Mouse (Mus musculus): ENCODE data around the gene Tnfsf9. TPM values are rescaled to one million over a fixed set of nuclear protein-coding genes. Genes with fewer than 3 reads are reported as not detected.

Tnfsf9 gene
- total RNA-seq (2014; fragmentation: Nextera tagmentation) (0.28 and 1.1 TPM in 2 replicates), total RNA-seq (2017) (0.60 and 3.0 TPM in 2 replicates)

DNA sequence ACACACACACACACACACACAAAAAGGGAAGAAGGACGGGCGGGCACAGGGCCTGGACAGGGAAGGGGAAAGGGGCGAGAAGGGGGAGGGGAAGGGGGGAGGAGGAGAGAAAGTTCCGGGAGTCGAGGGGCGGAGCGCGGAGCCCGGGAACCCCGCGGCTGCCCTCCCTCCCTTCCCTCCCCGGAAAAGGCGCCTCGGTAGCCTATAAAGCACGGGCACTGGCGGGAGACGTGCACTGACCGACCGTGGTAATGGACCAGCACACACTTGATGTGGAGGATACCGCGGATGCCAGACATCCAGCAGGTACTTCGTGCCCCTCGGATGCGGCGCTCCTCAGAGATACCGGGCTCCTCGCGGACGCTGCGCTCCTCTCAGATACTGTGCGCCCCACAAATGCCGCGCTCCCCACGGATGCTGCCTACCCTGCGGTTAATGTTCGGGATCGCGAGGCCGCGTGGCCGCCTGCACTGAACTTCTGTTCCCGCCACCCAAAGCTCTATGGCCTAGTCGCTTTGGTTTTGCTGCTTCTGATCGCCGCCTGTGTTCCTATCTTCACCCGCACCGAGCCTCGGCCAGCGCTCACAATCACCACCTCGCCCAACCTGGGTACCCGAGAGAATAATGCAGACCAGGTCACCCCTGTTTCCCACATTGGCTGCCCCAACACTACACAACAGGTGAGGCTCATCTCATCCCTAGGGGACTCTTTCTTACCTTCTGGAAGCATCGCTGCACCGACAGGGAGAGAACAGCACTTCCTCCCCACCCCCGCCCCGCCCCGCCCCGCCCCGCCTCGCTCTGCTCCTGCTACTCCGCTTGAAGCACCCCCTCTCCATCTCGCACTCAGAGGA is at the start of gene Tnfsf9:
TSS of gene Tnfsf9 (plus strand) at position 145 of the 854 bp plus-strand sequence.
- ATAC-seq (replicated peaks; ENCODE audit: poor library complexity, severe bottlenecking), result peak; percentile 45

DNA sequence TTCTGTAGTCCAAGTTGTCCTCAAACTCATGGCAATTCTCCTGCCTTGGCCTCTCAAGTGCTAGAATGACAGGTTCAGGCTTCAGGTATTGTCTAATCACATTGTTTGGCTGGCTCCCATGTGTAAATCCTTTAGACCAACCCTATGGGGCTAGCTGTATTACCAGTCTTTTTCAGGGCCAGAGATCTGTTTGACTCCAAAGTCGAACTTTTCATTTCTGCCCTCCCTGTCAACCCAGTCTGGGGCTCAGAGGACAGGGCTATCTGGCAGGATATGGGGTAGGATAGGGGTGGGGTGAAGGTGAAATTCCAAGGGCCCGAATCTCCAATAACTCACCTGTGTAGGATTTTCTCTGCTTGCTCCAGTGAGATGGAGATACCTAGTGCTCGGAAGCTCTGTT is 48.9 kb upstream of the Tnfsf9 start:
- no peak for ATAC-seq (replicated peaks; ENCODE audit: poor library complexity, severe bottlenecking)

DNA sequence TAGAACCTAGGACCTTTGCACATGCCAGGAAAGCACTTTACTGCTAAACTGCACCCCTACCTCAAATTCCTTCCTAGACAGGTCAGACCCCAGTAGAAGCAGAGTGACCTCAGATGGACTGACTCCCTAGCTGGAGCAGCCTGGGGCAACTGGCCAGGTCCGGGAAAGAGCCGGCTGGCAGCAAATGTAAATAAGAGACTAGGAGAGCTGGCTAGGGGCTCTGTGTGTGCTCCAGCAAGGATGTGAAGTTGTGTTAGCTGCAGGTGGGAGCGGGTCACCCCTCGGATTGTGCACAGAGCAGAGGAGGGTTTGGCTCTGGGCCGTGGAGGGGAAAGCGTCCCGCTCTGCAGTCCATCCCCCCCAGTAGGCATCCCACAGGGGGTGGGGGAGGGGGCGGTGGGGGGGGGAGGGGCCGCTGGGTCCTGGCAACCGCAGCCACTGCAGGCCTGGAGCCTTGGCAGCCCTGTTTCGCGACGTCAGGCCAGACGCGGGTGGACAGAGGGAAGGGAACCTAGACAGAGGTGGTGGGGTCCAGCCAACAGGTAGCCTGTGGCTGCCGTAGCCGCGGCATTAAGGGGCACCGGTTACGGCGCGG is 46.1 kb upstream of the Tnfsf9 start, which contains the start of gene Crb3:
TSS of gene Crb3 (plus strand) at position 215 of the 595 bp plus-strand sequence.
- no peak for ATAC-seq (replicated peaks; ENCODE audit: poor library complexity, severe bottlenecking)

DNA sequence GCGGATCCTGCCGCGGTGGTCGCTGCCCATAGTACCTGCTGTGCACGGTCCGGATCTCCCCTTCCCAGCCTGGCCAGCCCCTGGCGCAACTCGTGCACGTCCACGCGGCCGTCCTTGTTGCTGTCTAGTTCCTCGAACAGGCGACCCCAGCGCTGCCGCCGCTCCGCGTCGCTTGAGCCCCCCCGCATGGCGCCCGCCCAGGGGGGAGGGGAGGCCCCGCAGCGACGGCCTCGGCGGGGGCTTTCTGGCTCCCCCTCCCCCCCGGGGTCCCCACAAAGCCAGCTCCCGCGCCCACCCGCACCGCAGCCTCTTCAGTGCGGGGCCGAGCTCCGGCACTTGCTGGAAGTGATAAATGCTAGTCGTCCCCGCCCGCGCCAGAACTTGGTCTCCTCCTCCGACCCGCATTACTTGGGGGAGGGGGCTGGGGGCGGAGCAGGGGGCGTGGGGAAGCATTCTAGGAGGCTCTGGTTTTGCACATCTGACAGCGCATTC is 45.6 kb upstream of the Tnfsf9 start, which contains the start of gene Slc25a23:
TSS of gene Slc25a23 (minus strand) at position 378 of the 492 bp plus-strand sequence.
- ATAC-seq (replicated peaks; ENCODE audit: poor library complexity, severe bottlenecking), result peak; percentile 13; the same call in 1 of the 2 replicates

DNA sequence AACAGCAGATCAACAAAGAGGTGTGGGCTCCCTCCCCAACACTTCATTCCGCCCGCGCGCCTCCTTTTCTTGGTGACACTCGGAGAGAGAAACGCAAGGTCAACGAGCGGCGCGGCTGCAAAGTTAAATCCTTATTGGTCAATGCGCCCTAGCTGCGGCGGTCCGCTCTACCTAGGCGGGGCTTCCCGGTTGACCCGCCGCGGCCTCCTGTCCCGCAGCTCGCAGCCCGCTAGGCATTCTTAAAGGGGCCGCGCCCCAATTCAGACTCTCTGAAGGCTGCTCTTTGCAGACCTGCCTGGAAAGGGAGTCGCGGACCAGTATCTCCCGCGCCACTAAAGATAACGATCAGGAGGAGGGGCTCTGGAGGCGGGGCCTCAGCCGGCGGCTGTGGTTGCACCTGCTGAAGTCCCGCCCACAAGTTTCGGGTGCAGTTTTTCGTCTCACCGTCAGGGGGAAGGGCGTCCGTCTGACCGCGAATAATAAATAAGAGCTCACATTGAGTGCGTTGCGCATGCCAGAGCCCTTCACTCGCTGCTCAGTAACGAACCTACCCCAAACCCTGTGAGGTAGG is 44.8 kb upstream of the Tnfsf9 start:
- ATAC-seq (replicated peaks; ENCODE audit: poor library complexity, severe bottlenecking), result peak; percentile 77

DNA sequence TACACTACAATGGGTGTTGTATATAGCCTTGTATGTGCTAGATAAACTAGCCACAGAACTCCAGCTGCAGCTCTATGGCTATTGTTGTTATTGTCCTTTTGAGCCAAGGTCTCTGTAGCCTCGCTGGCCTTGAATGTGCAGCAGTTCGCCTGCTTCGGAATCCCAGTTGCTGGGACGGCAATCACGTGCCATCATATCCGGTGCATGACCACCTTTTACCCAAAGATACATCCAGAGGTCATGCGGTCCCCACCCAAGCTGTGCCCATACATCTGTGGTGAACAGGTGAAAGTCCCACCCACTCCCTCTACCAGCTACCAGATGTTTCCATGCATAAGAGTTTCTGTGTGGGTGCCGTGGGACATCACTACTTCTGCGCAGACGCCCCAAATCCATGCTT is 44.1 kb upstream of the Tnfsf9 start:
- ATAC-seq (replicated peaks; ENCODE audit: poor library complexity, severe bottlenecking), result no peak

DNA sequence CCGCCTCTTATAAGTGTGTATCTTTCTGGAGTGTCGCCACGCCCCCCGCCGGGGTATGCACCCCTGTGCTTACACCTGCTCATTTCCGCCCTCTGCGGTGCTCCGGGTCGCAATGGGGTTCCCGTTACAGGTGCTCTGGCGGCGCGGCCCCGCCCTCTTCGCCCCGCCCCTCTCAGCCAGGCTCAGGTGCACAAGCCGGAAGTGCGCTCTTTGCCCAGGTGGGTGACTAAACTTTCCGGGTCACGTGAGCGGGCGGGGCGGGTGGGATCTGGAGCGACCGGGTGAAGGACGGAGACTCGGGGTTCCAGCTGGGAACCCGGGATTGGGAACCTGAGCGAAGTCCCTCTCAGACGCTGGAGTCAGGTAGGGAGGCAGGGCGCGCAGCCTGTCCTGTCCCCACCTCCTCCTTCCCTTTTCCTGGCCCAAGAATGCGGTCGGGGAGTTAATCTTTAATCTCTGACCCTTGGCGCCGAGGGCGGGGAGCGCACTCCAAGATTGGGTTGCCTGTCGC is 43.1 kb upstream of the Tnfsf9 start:
- no peak for ATAC-seq (replicated peaks; ENCODE audit: poor library complexity, severe bottlenecking)

DNA sequence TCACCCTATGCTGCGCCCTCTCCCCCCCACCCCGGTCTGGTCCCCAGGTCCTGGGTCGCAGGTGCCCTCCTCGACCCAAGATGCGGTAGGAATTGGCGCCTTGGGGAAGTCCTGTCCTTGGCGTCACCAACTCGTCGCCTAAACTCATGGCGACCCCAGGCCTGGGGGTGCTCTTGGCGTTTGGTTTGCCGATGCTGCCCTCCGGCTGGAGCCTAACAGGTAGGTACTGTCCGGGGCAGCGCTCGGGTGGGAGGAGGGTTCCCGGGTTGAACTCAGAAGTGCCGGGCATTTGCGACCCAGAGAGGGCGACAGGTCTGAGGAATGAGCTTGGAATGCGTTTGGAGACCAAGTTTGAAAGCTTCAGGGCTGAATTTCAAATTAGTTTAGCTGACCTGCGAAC is 42.6 kb upstream of the Tnfsf9 start:
- no peak for ATAC-seq (replicated peaks; ENCODE audit: poor library complexity, severe bottlenecking)

DNA sequence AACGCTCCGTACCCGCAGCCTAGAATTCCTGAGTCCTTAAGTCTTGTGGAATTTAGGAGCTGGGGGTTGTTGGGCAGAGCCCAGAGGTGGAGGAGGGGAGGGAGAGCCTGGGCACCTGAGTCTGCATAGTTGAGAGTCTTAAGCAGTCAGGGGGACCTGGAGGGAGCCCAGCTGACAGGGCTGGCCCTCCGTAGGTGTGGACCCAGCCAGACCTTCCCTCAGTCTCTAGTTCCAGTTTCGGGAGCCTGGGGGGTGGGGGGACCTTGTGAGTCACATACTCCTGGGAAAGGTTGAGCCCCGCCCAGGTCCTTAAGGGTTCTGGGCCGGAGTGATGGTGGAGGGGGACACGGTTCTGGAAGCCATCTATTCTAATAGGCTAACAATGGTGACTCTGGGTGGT is 42.1 kb upstream of the Tnfsf9 start:
- ATAC-seq (replicated peaks; ENCODE audit: poor library complexity, severe bottlenecking), result no peak

DNA sequence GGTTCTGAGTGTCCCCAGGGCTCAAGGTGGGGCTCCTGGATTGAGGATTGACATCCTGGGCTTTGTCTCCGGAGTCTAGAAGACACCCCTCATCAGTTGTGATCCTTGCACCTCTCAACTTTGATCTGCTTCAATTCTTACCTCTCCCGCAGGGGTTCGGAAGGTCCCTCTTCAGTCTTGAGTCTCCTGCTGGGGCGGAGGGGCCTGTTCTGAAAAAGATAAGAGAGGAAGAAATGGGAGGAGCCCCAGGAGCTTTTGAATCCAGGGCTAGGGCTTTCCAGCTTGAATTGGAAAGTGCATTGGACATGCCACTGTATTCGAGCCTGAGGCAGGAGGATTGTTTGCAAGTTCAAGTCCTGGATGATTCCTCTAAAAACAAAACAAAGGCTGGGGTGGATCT is 38.2 kb upstream of the Tnfsf9 start:
- no peak for ATAC-seq (replicated peaks; ENCODE audit: poor library complexity, severe bottlenecking)

DNA sequence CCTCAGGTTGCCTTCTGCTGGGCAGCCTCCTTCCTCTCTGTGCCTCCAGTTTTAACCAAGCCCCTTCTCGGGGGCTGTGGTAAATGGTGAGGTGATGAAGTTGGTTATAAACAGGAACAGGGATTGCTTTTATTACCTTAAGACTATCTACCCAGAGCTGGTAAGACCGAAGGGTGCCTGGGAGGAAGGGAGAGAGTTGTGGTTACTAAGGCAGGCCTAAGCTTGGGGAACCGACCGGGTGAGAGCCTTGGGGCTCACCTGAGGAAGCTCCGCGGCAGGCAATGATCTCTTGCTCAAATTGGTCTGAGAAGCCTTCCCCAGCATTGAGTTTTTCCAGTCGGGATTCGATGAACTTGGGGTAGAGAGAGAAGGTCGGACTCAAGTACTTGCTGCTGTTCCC is 34.9 kb upstream of the Tnfsf9 start:
- ATAC-seq (replicated peaks; ENCODE audit: poor library complexity, severe bottlenecking), result no peak

DNA sequence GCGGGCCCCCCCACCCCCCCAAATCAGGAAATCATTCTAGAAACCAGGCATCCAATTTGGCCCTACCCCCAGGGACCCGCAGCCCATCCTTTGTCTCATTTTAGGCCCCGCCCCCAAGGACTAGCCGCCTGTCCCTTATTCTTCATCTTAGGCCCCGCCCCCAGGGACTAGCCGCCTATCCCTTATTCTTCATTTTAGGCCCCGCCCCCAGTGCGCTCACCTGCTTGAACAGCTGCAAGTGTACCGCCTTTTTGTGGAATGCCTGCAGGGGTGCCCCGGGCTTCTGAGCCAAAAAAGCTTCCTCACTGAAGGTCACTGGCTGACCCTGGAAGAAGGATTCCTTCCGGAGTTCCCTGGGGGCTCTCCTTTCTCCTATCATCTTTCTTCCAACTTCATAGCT is 34.4 kb upstream of the Tnfsf9 start:
- no peak for ATAC-seq (replicated peaks; ENCODE audit: poor library complexity, severe bottlenecking)

DNA sequence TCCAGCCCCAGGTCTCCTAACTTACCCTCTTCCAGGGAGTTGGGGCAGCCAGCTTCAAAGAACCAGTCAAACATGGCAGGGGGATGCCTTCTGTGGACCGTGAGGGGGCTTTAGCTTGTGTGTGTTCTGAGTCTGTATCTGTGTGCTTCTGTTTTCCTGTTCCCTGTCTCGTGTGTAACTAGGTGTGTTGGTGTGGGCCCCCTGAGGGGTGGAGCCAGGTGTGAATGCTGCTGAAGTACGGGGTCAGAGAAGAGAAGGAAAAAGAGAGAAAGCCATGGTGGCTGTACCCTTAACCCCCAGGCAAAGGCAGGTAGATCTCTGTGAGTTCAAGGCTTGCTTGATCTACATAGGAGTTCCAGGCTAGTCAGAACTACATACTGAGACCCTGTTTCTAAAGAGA is 28.2 kb upstream of the Tnfsf9 start:
- ATAC-seq (replicated peaks; ENCODE audit: poor library complexity, severe bottlenecking), result no peak

DNA sequence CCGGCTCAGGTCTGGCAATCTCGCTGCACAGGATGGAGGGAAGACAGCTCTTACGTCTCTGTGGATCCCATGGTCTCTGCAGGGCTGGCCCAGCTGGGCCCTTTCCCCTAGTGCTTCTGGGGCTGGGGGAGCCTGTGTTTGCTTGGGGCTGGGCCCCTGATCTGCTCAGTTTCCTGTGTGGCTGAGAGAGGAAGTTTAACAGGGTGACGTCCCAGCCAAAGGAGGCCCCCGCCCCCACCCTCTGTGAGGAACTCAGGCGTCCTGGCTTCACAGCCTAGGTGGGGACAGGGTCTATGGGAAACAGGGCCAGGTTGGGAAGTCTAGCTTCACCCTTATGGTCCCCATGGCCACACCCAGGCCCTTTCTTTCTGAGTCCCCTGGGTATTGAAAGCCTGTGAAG is 26.8 kb upstream of the Tnfsf9 start, which contains the start of gene Dennd1c:
TSS of gene Dennd1c (minus strand) at position 179 of the 400 bp plus-strand sequence.
- peak; percentile 94 for ATAC-seq (replicated peaks; ENCODE audit: poor library complexity, severe bottlenecking)

DNA sequence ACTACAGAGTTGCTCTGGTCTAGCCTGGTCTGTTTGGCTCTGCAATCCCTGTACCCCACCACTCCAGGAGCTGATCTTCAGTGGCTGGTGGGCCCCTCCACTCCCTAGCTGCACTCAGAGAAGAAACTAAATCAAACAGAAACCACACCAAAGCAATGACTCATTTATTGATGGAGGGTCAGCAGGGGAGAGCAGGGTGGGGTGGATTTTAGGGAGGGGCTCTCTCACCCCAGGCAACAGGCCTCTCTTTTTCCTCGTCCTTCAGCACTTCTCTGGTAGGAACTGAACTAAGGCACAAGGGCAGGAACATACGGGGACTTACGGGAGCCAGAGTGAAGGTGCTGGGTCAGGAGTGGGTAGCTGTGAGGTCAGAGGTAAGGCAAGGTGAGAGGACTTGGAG is 25.2 kb upstream of the Tnfsf9 start:
- no peak for ATAC-seq (replicated peaks; ENCODE audit: poor library complexity, severe bottlenecking)

DNA sequence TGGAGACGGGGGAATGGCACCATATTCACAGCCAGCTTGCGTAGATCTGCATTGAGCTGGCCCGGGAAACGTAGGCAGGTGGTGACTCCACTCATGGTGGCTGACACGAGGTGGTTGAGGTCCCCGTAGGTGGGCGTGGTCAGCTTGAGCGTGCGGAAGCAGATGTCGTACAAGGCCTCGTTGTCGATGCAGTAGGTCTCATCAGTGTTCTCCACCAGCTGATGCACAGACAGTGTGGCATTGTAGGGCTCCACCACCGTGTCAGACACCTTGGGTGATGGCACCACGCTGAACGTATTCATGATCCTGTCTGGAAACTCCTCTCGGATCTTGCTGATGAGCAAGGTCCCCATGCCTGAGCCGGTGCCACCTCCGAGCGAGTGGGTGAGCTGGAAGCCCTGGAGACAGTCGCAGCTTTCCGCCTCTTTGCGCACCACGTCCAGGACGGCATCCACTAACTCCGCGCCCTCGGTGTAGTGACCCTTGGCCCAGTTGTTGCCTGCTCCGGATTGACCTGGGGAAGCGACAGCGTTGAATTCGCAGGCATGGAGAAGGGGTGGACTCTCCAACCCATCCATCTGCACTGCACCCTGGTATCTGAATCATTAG is 23.8 kb upstream of the Tnfsf9 start:
- no peak for ATAC-seq (replicated peaks; ENCODE audit: poor library complexity, severe bottlenecking)

DNA sequence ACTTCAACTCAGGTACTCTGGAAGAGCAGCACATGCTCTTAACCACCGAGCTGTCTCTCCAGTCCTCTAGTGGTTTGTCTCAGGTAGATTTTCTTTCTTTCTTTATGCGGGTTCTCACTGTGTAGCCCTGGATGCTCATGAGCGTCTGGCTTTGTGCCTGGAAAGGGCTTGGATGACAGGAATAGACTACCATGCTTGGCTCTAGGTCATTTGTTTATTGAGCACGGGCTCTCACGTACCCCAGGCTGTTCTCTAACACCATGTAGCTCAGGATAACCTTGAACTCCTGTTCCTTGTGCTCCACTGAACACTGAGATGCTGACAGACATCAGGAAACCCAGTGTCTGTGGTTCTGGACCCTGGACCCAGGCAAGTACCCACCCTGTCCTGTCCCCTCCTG is 22.6 kb upstream of the Tnfsf9 start:
- ATAC-seq (replicated peaks; ENCODE audit: poor library complexity, severe bottlenecking), result no peak

DNA sequence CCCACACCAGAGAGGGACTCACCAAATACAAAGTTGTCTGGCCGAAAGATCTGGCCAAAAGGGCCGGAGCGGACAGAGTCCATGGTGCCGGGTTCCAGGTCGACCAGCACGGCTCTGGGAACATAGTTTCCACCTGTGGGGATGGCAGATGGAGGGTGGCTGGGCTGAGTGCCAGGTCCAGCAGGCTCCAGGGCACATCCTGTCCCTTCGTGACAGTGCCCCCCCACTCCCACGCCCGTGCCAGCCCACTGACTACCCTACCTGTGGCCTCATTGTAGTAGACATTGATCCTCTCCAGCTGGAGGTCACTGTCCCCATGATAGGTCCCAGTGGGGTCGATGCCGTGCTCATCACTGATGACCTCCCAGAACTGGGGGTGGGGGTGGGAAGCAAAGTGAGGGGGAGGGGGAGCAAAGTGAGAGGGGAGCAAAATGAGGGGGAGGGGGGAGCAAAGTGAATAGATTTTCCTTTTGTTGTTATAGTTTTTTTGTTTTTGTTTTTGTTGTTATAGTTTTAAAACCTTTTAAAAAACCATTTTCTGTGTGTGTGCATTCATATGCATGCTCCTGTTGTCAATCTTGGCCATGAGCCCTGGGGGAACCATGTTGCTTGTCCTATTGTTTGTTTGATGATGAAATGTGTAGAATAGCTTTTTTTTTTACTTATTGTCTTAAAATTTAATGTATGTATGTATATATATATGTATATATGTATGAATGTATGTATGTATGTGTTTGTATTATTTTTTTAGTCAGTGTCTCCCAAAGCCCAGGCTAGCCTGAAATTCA is 19.0 kb upstream of the Tnfsf9 start:
- no peak for ATAC-seq (replicated peaks; ENCODE audit: poor library complexity, severe bottlenecking)

DNA sequence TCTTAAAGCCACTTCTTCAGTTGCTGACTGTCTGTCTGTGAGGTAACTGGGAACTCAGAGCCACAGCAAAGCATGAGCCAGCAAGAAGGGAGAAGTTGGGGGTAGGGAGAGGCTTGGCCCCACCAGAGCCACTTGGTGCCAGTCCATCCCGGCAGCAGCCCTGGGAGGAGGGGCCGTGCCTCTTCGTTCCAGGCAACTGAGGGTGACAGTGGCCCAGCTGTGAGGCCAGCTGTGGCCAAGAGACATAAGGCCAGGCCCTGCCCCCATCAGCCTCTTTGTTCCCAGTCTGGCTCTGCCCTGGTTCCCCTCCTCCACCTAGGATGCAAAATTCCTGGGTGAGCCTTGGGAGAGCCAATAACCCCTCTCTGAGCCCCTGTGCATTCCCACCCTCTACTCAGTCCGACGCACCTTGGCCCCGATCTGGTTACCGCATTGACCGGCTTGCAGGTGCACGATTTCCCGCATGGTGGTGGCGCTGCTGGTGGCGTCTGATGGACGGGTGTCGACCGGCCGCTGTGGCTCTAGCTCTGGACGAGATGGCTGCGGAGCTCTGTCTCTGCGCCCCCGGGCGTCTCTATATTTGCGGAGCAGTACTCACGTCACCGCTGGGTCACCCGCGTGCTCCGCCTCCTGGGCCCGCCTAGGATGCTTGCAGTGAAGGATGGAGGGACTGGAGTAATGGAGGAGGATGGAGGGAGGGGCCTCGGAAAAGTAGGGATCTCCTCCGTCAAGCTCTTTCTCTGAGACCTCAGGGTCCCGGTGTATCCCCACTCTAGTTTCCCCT is 17.9 kb upstream of the Tnfsf9 start, which contains the start of gene Tubb4a:
TSS of gene Tubb4a (minus strand) at position 734 of the 784 bp plus-strand sequence.
- ATAC-seq (replicated peaks; ENCODE audit: poor library complexity, severe bottlenecking), result peak; percentile 53

Data from granulocyte monocyte progenitor cell, adult 5-6 weeks (primary cell).